Mouse (Mus musculus) adrenal gland, postnatal 36 days (tissue): ENCODE data around the gene Atp6v0d1. TPM values are rescaled to one million over a fixed set of nuclear protein-coding genes. Genes with fewer than 3 reads are reported as not detected.

ENCODE experiments used
- DNase-seq, 2 experiments: peaks; one replicate each; pipeline ENCODE4 v3.0.0; 2021; ENCODE audit warnings: mixed read lengths in 1 of 2
- total RNA-seq, 2 experiments: library from RNA; stranded (reverse); gene quantifications; 2 replicates each; pipeline ENCODE4 v1.2.3; 2021

Gene Atp6v0d1
- total RNA-seq, 2 experiments from 2014 or later: 115 to 120 TPM

GRCm38 (mm10) chr8:105538940-105539339 lies 26.9 kb downstream of the Atp6v0d1 start:
- DNase-seq: no peak

- DNase-seq: peak; percentile 21 to 54
Observed at GRCm38 (mm10) chr8:105537011-105537677, 28.7 kb downstream of the Atp6v0d1 start.

GRCm38 (mm10) chr8:105536546-105536945 lies 29.3 kb downstream of the Atp6v0d1 start:
- no peak for DNase-seq

GRCm38 (mm10) chr8:105533892-105534329 lies 31.9 kb downstream of the Atp6v0d1 start:
- peak; percentile 82 to 86 for DNase-seq

- no peak for DNase-seq
Observed at GRCm38 (mm10) chr8:105533439-105533838, 32.4 kb downstream of the Atp6v0d1 start.

- peak; percentile 71 to 77 for DNase-seq
Observed at GRCm38 (mm10) chr8:105531774-105532173, 34.1 kb downstream of the Atp6v0d1 start.

GRCm38 (mm10) chr8:105529271-105529670 lies 36.6 kb downstream of the Atp6v0d1 start:
- peak; percentile 28 to 52 for DNase-seq

GRCm38 (mm10) chr8:105528206-105528605 lies 37.6 kb downstream of the Atp6v0d1 start:
- DNase-seq: peak in 1 of 2 experiments; percentile 30

- peak; percentile 39 to 69 for DNase-seq
Observed at GRCm38 (mm10) chr8:105527110-105527509, 38.7 kb downstream of the Atp6v0d1 start.

GRCm38 (mm10) chr8:105522890-105523289 lies 43.0 kb downstream of the Atp6v0d1 start:
- DNase-seq: no peak

GRCm38 (mm10) chr8:105521995-105522769 lies 43.7 kb downstream of the Atp6v0d1 start:
- no peak for DNase-seq

- no peak for DNase-seq
Observed at GRCm38 (mm10) chr8:105521061-105521460, 44.8 kb downstream of the Atp6v0d1 start.

GRCm38 (mm10) chr8:105520521-105520920 lies 45.3 kb downstream of the Atp6v0d1 start:
- DNase-seq: no peak

- no peak for DNase-seq
Observed at GRCm38 (mm10) chr8:105519591-105519990, 46.3 kb downstream of the Atp6v0d1 start.

GRCm38 (mm10) chr8:105518436-105519313 lies 47.2 kb downstream of the Atp6v0d1 start, which contains the start of gene Hsd11b2:
Gene Hsd11b2, plus strand, starts transcription at chr8:105518755.
- peak; percentile 68 for DNase-seq

GRCm38 (mm10) chr8:105517346-105517745 lies 48.5 kb downstream of the Atp6v0d1 start:
- DNase-seq: no peak

- peak; percentile 77 to 83 for DNase-seq
Observed at GRCm38 (mm10) chr8:105516018-105516645, 49.7 kb downstream of the Atp6v0d1 start.

GRCm38 (mm10) chr8:105514656-105515055 lies 51.2 kb downstream of the Atp6v0d1 start:
- peak; percentile 80 to 83 for DNase-seq

GRCm38 (mm10) chr8:105514194-105514593 lies 51.7 kb downstream of the Atp6v0d1 start:
- DNase-seq: no peak

- DNase-seq: no peak
Observed at GRCm38 (mm10) chr8:105509997-105510735, 55.7 kb downstream of the Atp6v0d1 start.

GRCm38 (mm10) chr8:105508758-105509157 lies 57.1 kb downstream of the Atp6v0d1 start:
- DNase-seq: no peak
